Mouse (Mus musculus) cerebellum, adult 2 months (tissue): Measurements from ENCODE around the gene Cd47. TPM values are rescaled to one million over a fixed set of nuclear protein-coding genes. Genes with fewer than 3 reads are reported as not detected.

ENCODE experiments used
- DNase-seq, 2 experiments: peaks; one replicate each; pipeline ENCODE4 v3.0.0; 2021
- H3K27ac ChIP-seq: fragments of 200-500 bp; 2 replicates; pipeline ENCODE4 v1.5.1; 2012; ENCODE audit warnings: low read length, control low read depth, inconsistent platforms; ENCODE audit not compliant: insufficient read depth
- H3K27me3 ChIP-seq: fragments of 200-500 bp; 2 replicates; pipeline ENCODE4 v1.6.1; 2012; ENCODE audit warnings: inconsistent platforms, mild to moderate bottlenecking, low read length, moderate library complexity; ENCODE audit not compliant: control insufficient read depth, insufficient read depth
- H3K4me1 ChIP-seq: fragments of 200-500 bp; 2 replicates; pipeline ENCODE4 v1.6.1; 2011; ENCODE audit warnings: low read length; ENCODE audit not compliant: control insufficient read depth, insufficient read depth
- H3K4me3 ChIP-seq: fragments of 200-500 bp; replicated peaks from 2 replicates; pipeline ENCODE3; 2011; ENCODE audit warnings: mild to moderate bottlenecking, low read depth, low read length, control low read depth; ENCODE audit not compliant: insufficient read depth
- CTCF ChIP-seq: fragments of 200-500 bp; IDR thresholded peaks from 2 replicates; pipeline ENCODE4 v1.5.1; 2011; ENCODE audit warnings: low read depth, mild to moderate bottlenecking, control low read depth, low read length, moderate library complexity, borderline replicate concordance; ENCODE audit not compliant: insufficient read depth
- POLR2A ChIP-seq: fragments of 200-500 bp; IDR thresholded peaks from 2 replicates; pipeline ENCODE4 v1.6.1; 2011; ENCODE audit warnings: low read length, control low read depth, borderline replicate concordance; ENCODE audit not compliant: insufficient read depth
- WGBS: fragments of 180-500 bp; shearing (Covaris S2); methylation state at CpG from one replicate; pipeline ENCODE4 v1.1.7; 2018; 5-methylcytosine and 5-hydroxymethylcytosine counted together
- polyA plus RNA-seq: library from polyadenylated mRNA; depleted of rRNA; stranded (reverse); fragments of >200 nt; gene quantifications from 2 replicates; pipeline ENCODE4 v1.2.3, GENCODE M21; 2012

Gene Cd47
- polyA plus RNA-seq, 1 experiment = 123 TPM

- no peak for DNase-seq
- WGBS = 65% methylated on average over 5 of the region's 5 CpGs
- no peak overlapping the region for H3K27ac ChIP-seq
- TF ChIP-seq CTCF (no peak), POLR2A (no peak)
- H3K27me3 ChIP-seq = no peaks in the 10 kb centered on the region
- no peak overlapping the region for H3K4me3 ChIP-seq
- H3K4me1 ChIP-seq = no peaks in the 10 kb centered on the region
Measured at GRCm38 (mm10) chr16:49936793-49937192, 136.5 kb downstream of the Cd47 start.

GRCm38 (mm10) chr16:49937218-49938165 lies 137.2 kb downstream of the Cd47 start:
- no peak for DNase-seq
- no peak overlapping the region for H3K27ac ChIP-seq
- WGBS = 60% methylated on average over 11 of the region's 11 CpGs
- no peaks in the 10 kb centered on the region for H3K27me3 ChIP-seq
- TF ChIP-seq POLR2A (no peak), CTCF (no peak)
- no peak overlapping the region for H3K4me3 ChIP-seq
- no peaks in the 10 kb centered on the region for H3K4me1 ChIP-seq

- Histone ChIP-seq H3K27ac (no peak overlapping the region), H3K4me1 (no peaks in the 10 kb centered on the region), H3K27me3 (no peaks in the 10 kb centered on the region), H3K4me3 (no peak overlapping the region)
- TF ChIP-seq CTCF = no peak
- TF ChIP-seq POLR2A = no peak
- DNase-seq = no peak
- 86% methylated on average over 7 of the region's 7 CpGs for WGBS
Measured at GRCm38 (mm10) chr16:49938483-49939301, 138.4 kb downstream of the Cd47 start.

- H3K27ac ChIP-seq = no peak overlapping the region
- no peak for DNase-seq
- TF ChIP-seq POLR2A = no peak
- no peak for TF ChIP-seq CTCF
- no peak overlapping the region for H3K4me3 ChIP-seq
- H3K27me3 ChIP-seq = no peaks in the 10 kb centered on the region
- H3K4me1 ChIP-seq = no peaks in the 10 kb centered on the region
- 98% methylated on average over 2 of the region's 2 CpGs for WGBS
Measured at GRCm38 (mm10) chr16:49939376-49939775, 139.0 kb downstream of the Cd47 start.

GRCm38 (mm10) chr16:49940473-49940872 lies 140.1 kb downstream of the Cd47 start:
- no peak overlapping the region for H3K4me3 ChIP-seq
- no peak overlapping the region for H3K27ac ChIP-seq
- no peak for DNase-seq
- H3K27me3 ChIP-seq = no peaks in the 10 kb centered on the region
- TF ChIP-seq CTCF (no peak), POLR2A (no peak)
- H3K4me1 ChIP-seq = no peaks in the 10 kb centered on the region

GRCm38 (mm10) chr16:49941031-49941430 lies 140.7 kb downstream of the Cd47 start:
- TF ChIP-seq POLR2A (no peak), CTCF (no peak)
- Histone ChIP-seq H3K27me3 (no peaks in the 10 kb centered on the region), H3K4me3 (no peak overlapping the region), H3K27ac (no peak overlapping the region), H3K4me1 (no peaks in the 10 kb centered on the region)
- 97% methylated on average over 1 of the region's 1 CpGs for WGBS
- no peak for DNase-seq

GRCm38 (mm10) chr16:49943726-49944125 lies 143.4 kb downstream of the Cd47 start:
- 89% methylated on average over 1 of the region's 1 CpGs for WGBS
- DNase-seq = no peak
- Histone ChIP-seq H3K4me1 (no peaks in the 10 kb centered on the region), H3K4me3 (no peak overlapping the region), H3K27me3 (no peaks in the 10 kb centered on the region), H3K27ac (no peak overlapping the region)
- no peak for TF ChIP-seq CTCF
- TF ChIP-seq POLR2A = no peak

- no peak overlapping the region for H3K27ac ChIP-seq
- DNase-seq = no peak
- no peak for TF ChIP-seq POLR2A
- no peak for TF ChIP-seq CTCF
- H3K4me3 ChIP-seq = no peak overlapping the region
- WGBS = 84% methylated on average over 5 of the region's 5 CpGs
- no peaks in the 10 kb centered on the region for H3K27me3 ChIP-seq
- no peaks in the 10 kb centered on the region for H3K4me1 ChIP-seq
Measured at GRCm38 (mm10) chr16:49945084-49945483, 144.8 kb downstream of the Cd47 start.
